In genomic region chr14:122902136-122902535, GRCm38 (mm10) we compare ENCODE assay signal across 10 mouse cellular contexts. TPM values are rescaled to one million over a fixed set of nuclear protein-coding genes. Genes with fewer than 3 reads are reported as not detected.
DNase-seq lines count a peak whose midpoint lies in the region; ATAC-seq and TF ChIP-seq lines count a peak whose summit lies in the region.
"Had no signal": no experiment of that assay in that cellular context is flagged by ENCODE, and none has a peak within 500 bp of the region (broad histone marks: within the 10 kb centered on the region; RNA-seq: fewer than 3 reads in every experiment).

No protein-coding gene starts in this region.

- TF ChIP-seq CTCF in kidney, postnatal 0 days (IDR thresholded peaks at IDR 0.05; ENCODE audit: low read depth): no peak
- no peak for TF ChIP-seq CTCF in stomach, postnatal 0 days (IDR thresholded peaks at IDR 0.05; ENCODE audit: low read depth)

- ATAC-seq in kidney, postnatal 0 days (replicated peaks; ENCODE audit: low FRiP score, low read depth): peak; percentile 91
- ATAC-seq in stomach, postnatal 0 days (ENCODE audit: low FRiP score, low TSS enrichment): 0 out of 2 replicates have a peak, but pooled peaks have one; percentile 16

- H3K27ac ChIP-seq in kidney, postnatal 0 days: peak overlapping the region; percentile 73
- no peak overlapping the region for H3K27ac ChIP-seq in stomach, postnatal 0 days (replicated peaks)
- H3K27ac ChIP-seq: embryonic facial prominence, embryonic 15.5 days; macrophage had no signal

- 38% methylated on average over 2 of the region's 2 CpGs for WGBS in kidney, postnatal 0 days
- WGBS in stomach, postnatal 0 days: 53% methylated on average over 2 of the region's 2 CpGs

- no peak for TF ChIP-seq EP300 in stomach, postnatal 0 days (optimal IDR thresholded peaks at IDR 0.05)

- intact Hi-C loops in gastrocnemius, postnatal 14 days (cut with DNase I; ENCODE audit: low total_unique reads): no loop called here

- no peaks in the 10 kb centered on the region for H3K9me3 ChIP-seq in kidney, postnatal 0 days (replicated peaks; ENCODE audit: low read length)
- no peaks in the 10 kb centered on the region for H3K9me3 ChIP-seq in stomach, postnatal 0 days (ENCODE audit: control insufficient read depth, low read length)
- H3K9me3 ChIP-seq: embryonic facial prominence, embryonic 15.5 days had no signal

- peak; percentile 17 for DNase-seq in gastrocnemius, postnatal 14 days
- DNase-seq in gastrocnemius, adult 8-10 months (ENCODE audit: low spot score in 2 of 2): no peak
- DNase-seq in CD4-positive, CD25-positive, alpha-beta regulatory T cell, adult 2 months (ENCODE audit: low read depth, low spot score): peak; percentile 87
- DNase-seq in cerebellum, postnatal 10 days: peak; percentile 81 to 85
- peak; percentile 40 for DNase-seq in kidney, postnatal 0 days (ENCODE audit: low spot score)
- peak; percentile 48 for DNase-seq in stomach, postnatal 0 days (ENCODE audit: low spot score)
- no peak for DNase-seq in frontal cortex, adult 2 months (ENCODE audit: extremely low spot score in 1 of 2, low spot score in 1 of 2)
- no peak for DNase-seq in adipocyte (ENCODE audit: low spot score)

- H3K4me1 ChIP-seq in kidney, postnatal 0 days (replicated peaks; ENCODE audit: insufficient read depth, low read length): 0 out of 2 replicates have a peak, but pooled peaks cover 6% of the 10 kb centered on the region
- no peaks in the 10 kb centered on the region; the same call in 1 of the 2 replicates for H3K4me1 ChIP-seq in stomach, postnatal 0 days (replicated peaks; ENCODE audit: control insufficient read depth, insufficient read depth)

- no peak overlapping the region for H3K4me3 ChIP-seq in kidney, postnatal 0 days (replicated peaks; ENCODE audit: low read depth, low read length)
- no peak overlapping the region for H3K4me3 ChIP-seq in stomach, postnatal 0 days (ENCODE audit: low read depth, low read length)
- H3K4me3 ChIP-seq: embryonic facial prominence, embryonic 15.5 days had no signal

- H3K9ac ChIP-seq in kidney, postnatal 0 days (ENCODE audit: low read depth, low read length): no peak overlapping the region
- no peak overlapping the region for H3K9ac ChIP-seq in stomach, postnatal 0 days (ENCODE audit: low read length)
- H3K9ac ChIP-seq: embryonic facial prominence, embryonic 15.5 days had no signal

- H3K4me2 ChIP-seq in kidney, postnatal 0 days (ENCODE audit: low read length): no peak overlapping the region
- no peak overlapping the region for H3K4me2 ChIP-seq in stomach, postnatal 0 days (replicated peaks; ENCODE audit: low read depth)
- H3K4me2 ChIP-seq: embryonic facial prominence, embryonic 15.5 days had no signal

- H3K36me3 ChIP-seq in kidney, postnatal 0 days (ENCODE audit: insufficient read depth, low read length): no peaks in the 10 kb centered on the region
- no peaks in the 10 kb centered on the region for H3K36me3 ChIP-seq in stomach, postnatal 0 days (ENCODE audit: control insufficient read depth, insufficient read depth, low read length)
- H3K36me3 ChIP-seq: embryonic facial prominence, embryonic 15.5 days had no signal

- H3K27me3 ChIP-seq in kidney, postnatal 0 days (ENCODE audit: insufficient read depth, low read length): no peaks in the 10 kb centered on the region
- no peaks in the 10 kb centered on the region for H3K27me3 ChIP-seq in stomach, postnatal 0 days (ENCODE audit: control insufficient read depth, insufficient read depth, low read length)
- H3K27me3 ChIP-seq: embryonic facial prominence, embryonic 15.5 days had no signal

RNA-seq across cellular contexts. Expression of gene Ggact, which starts 11.4 kb away (rescaled TPM):
- total RNA-seq in gastrocnemius, postnatal 14 days (2021): 10 to 100 TPM; 11.8 to 12.5 TPM
- 10 to 100 TPM; 14.8 to 23.4 (median 18.3) TPM for total RNA-seq in gastrocnemius, adult 8-10 months (2022)
- polyA plus RNA-seq in kidney, postnatal 0 days (2015; fragmentation: Nextera tagmentation; extraction: Ambion mirVana): 41.1 and 43.9 TPM in 2 replicates
- polyA plus RNA-seq in stomach, postnatal 0 days (2015; fragmentation: Nextera tagmentation; extraction: Ambion mirVana): 54.3 and 59.3 TPM in 2 replicates
- polyA plus RNA-seq in frontal cortex, adult 2 months (2012; rRNA removed): 53.7 and 58.8 TPM in 2 replicates

Comparison
In these comparisons a context has a peak if more than half of its experiments do, and no peak if none do; other contexts are left out.
1. DNase-seq: peak in gastrocnemius, postnatal 14 days (single experiment), CD4-positive, CD25-positive, alpha-beta regulatory T cell, adult 2 months (single experiment), cerebellum, postnatal 10 days (2 of 2), kidney, postnatal 0 days (single experiment) and stomach, postnatal 0 days (single experiment); none in gastrocnemius, adult 8-10 months (0 of 2), frontal cortex, adult 2 months (0 of 2) and adipocyte (single experiment).